28 mouse cellular contexts compared by ENCODE assay signal in genomic region chr19:4060899-4061465, GRCm38 (mm10). TPM values are rescaled to one million over a fixed set of nuclear protein-coding genes. Genes with fewer than 3 reads are reported as not detected.
DNase-seq lines count a peak whose midpoint lies in the region; ATAC-seq lines count a peak whose summit lies in the region.
"Had no signal": no experiment of that assay in that cellular context is flagged by ENCODE, and none has a peak within 500 bp of the region (broad histone marks: within the 10 kb centered on the region; RNA-seq: fewer than 3 reads in every experiment).

No protein-coding gene starts in this region.

- H3K27me3 ChIP-seq in heart, embryonic 11.5 days (ENCODE audit: control insufficient read depth, insufficient read depth, low read length), result no peaks in the 10 kb centered on the region
- H3K27me3 ChIP-seq: embryonic facial prominence, embryonic 12.5 days; forebrain, embryonic 15.5 days; heart, embryonic 13.5 days; hindbrain, embryonic 15.5 days; kidney, embryonic 15.5 days; neural tube, embryonic 13.5 days; Patski had no signal

- peaks cover 8% of the 10 kb centered on the region; the same call in 1 of the 2 replicates for H3K4me1 ChIP-seq in heart, embryonic 11.5 days (ENCODE audit: control insufficient read depth, insufficient read depth, low read length)
- H3K4me1 ChIP-seq: embryonic facial prominence, embryonic 12.5 days; forebrain, embryonic 15.5 days; hindbrain, embryonic 15.5 days; kidney, embryonic 15.5 days; neural tube, embryonic 13.5 days had no signal

- no peaks in the 10 kb centered on the region for H3K9me3 ChIP-seq in heart, embryonic 11.5 days (replicated peaks; ENCODE audit: control insufficient read depth, low read length)
- H3K9me3 ChIP-seq: embryonic facial prominence, embryonic 12.5 days; forebrain, embryonic 15.5 days; heart, embryonic 13.5 days; hindbrain, embryonic 15.5 days; kidney, embryonic 15.5 days; neural tube, embryonic 13.5 days had no signal

- no peak overlapping the region for H3K9ac ChIP-seq in heart, embryonic 11.5 days (ENCODE audit: low read depth, low read length)
- H3K9ac ChIP-seq: embryonic facial prominence, embryonic 12.5 days; forebrain, embryonic 15.5 days; heart, embryonic 13.5 days; hindbrain, embryonic 15.5 days; kidney, embryonic 15.5 days; neural tube, embryonic 13.5 days had no signal

- no peak overlapping the region for H3K4me2 ChIP-seq in heart, embryonic 11.5 days
- H3K4me2 ChIP-seq: embryonic facial prominence, embryonic 12.5 days; forebrain, embryonic 15.5 days; heart, embryonic 13.5 days; hindbrain, embryonic 15.5 days; kidney, embryonic 15.5 days; neural tube, embryonic 13.5 days had no signal

- H3K36me3 ChIP-seq in heart, embryonic 11.5 days (ENCODE audit: control insufficient read depth, insufficient read depth, low read length), result no peaks in the 10 kb centered on the region
- H3K36me3 ChIP-seq: embryonic facial prominence, embryonic 12.5 days; forebrain, embryonic 15.5 days; heart, embryonic 13.5 days; hindbrain, embryonic 15.5 days; kidney, embryonic 15.5 days; neural tube, embryonic 13.5 days had no signal

- peak; percentile 83 for DNase-seq in heart, adult 11 months
- peak; percentile 33 for DNase-seq in A20 (ENCODE audit: low read depth, low spot score)
- DNase-seq in testis, postnatal 14 days (ENCODE audit: low spot score), result no peak
- DNase-seq in neural tube, embryonic 10.5 days (ENCODE audit: extremely low spot score, low spot score), result no peak
- DNase-seq: adrenal gland, adult 8-10 months; cerebellum, adult 11 months; cerebellum, postnatal 10 days; lung, adult 2 months; right cerebral cortex, adult 18-20 months; thymus, adult 18-20 months had no signal

- no peak overlapping the region for H3K4me3 ChIP-seq in heart, embryonic 11.5 days (ENCODE audit: low read depth, low read length)
- H3K4me3 ChIP-seq: embryonic facial prominence, embryonic 12.5 days; forebrain, embryonic 15.5 days; heart, embryonic 13.5 days; hindbrain, embryonic 15.5 days; kidney, embryonic 15.5 days; neural tube, embryonic 13.5 days had no signal

- no peak for ATAC-seq in heart, embryonic 11.5 days (replicated peaks; ENCODE audit: insufficient number of reproducible peaks, low FRiP score, low TSS enrichment)
- peak; percentile 35 for ATAC-seq in granulocyte monocyte progenitor cell, adult 5-6 weeks (replicated peaks; ENCODE audit: poor library complexity, severe bottlenecking)
- ATAC-seq in monocyte, adult 5-6 weeks (replicated peaks; ENCODE audit: insufficient number of reproducible peaks, low FRiP score, low TSS enrichment, poor library complexity, severe bottlenecking), result peak; percentile 53
- ATAC-seq: forebrain, embryonic 15.5 days; intestine, embryonic 16.5 days; Patski had no signal

- no peak overlapping the region for H3K27ac ChIP-seq in heart, embryonic 11.5 days (ENCODE audit: low read depth, low read length)
- H3K27ac ChIP-seq: embryonic facial prominence, embryonic 12.5 days; forebrain, embryonic 15.5 days; heart, embryonic 13.5 days; hindbrain, embryonic 15.5 days; kidney, embryonic 15.5 days; neural tube, embryonic 13.5 days had no signal

- 78% methylated on average over 5 of the region's 6 CpGs for WGBS in heart, embryonic 11.5 days (ENCODE audit: insufficient replicate concordance)

RNA-seq across cellular contexts. Expression of gene Gstp3, which starts 1.6 kb away (rescaled TPM):
- 0.49 TPM in 1 of 2 replicates, not detected in the other for polyA plus RNA-seq in heart, embryonic 11.5 days (2014; fragmentation: Nextera tagmentation; extraction: Ambion mirVana)
- total RNA-seq in granulocyte monocyte progenitor cell, adult 5-6 weeks (2014; fragmentation: Nextera tagmentation), result not detected in 2 replicates
- total RNA-seq in granulocyte monocyte progenitor cell, adult 5-6 weeks (2017), result 0.65 TPM in 1 of 2 replicates, not detected in the other
- 2.8 to 10.8 TPM (median 5.8 TPM) in 3 replicates for total RNA-seq in monocyte, adult 5-6 weeks (2017)
- total RNA-seq: heart, postnatal 25 days; layer of hippocampus, postnatal 14 days; midbrain, postnatal 0 days had no signal
- polyA plus RNA-seq: brain, embryonic 14.5 days; embryonic facial prominence, embryonic 12.5 days; forebrain, embryonic 15.5 days; hindbrain, embryonic 15.5 days; midbrain, postnatal 0 days; neural tube, embryonic 13.5 days; Patski; stomach, embryonic 14.5 days had no signal

RNA-seq across cellular contexts. Expression of gene Gstp2, which starts 15.2 kb away (rescaled TPM):
- polyA plus RNA-seq in heart, embryonic 11.5 days (2014; fragmentation: Nextera tagmentation; extraction: Ambion mirVana), result 2.9 and 3.4 TPM in 2 replicates
- not detected in 2 replicates for total RNA-seq in granulocyte monocyte progenitor cell, adult 5-6 weeks (2014; fragmentation: Nextera tagmentation)
- total RNA-seq in granulocyte monocyte progenitor cell, adult 5-6 weeks (2017), result 4.3 TPM in 1 of 2 replicates, not detected in the other
- not detected in 3 replicates for total RNA-seq in monocyte, adult 5-6 weeks (2017)
- total RNA-seq: midbrain, postnatal 0 days had no signal

RNA-seq across cellular contexts. Expression of gene Cabp2, which starts 20.4 kb away (rescaled TPM):
- not detected in 2 replicates for polyA plus RNA-seq in heart, embryonic 11.5 days (2014; fragmentation: Nextera tagmentation; extraction: Ambion mirVana)
- not detected in 2 replicates for total RNA-seq in granulocyte monocyte progenitor cell, adult 5-6 weeks (2014; fragmentation: Nextera tagmentation)
- total RNA-seq in granulocyte monocyte progenitor cell, adult 5-6 weeks (2017), result not detected in 2 replicates
- not detected in 3 replicates for total RNA-seq in monocyte, adult 5-6 weeks (2017)
- total RNA-seq: adrenal gland, adult 8-10 months; heart, postnatal 25 days; layer of hippocampus, postnatal 14 days; midbrain, postnatal 0 days had no signal
- polyA plus RNA-seq: brain, embryonic 14.5 days; forebrain, embryonic 15.5 days; gonadal fat pad, adult 2 months; heart, embryonic 13.5 days; hindbrain, embryonic 15.5 days; limb, embryonic 11.5 days; midbrain, postnatal 0 days; neural tube, embryonic 13.5 days; Patski; stomach, embryonic 14.5 days had no signal

RNA-seq across cellular contexts. Expression of gene Gstp1, which starts 23.2 kb away (rescaled TPM):
- 359 and 387 TPM in 2 replicates for polyA plus RNA-seq in heart, embryonic 11.5 days (2014; fragmentation: Nextera tagmentation; extraction: Ambion mirVana)
- total RNA-seq in granulocyte monocyte progenitor cell, adult 5-6 weeks (2014; fragmentation: Nextera tagmentation), result 235 and 335 TPM in 2 replicates
- 84.1 and 120 TPM in 2 replicates for total RNA-seq in granulocyte monocyte progenitor cell, adult 5-6 weeks (2017)
- total RNA-seq in monocyte, adult 5-6 weeks (2017), result 101 to 129 TPM (median 104 TPM) in 3 replicates

RNA-seq across cellular contexts. Expression of gene Cdk2ap2, which starts 36.0 kb away (rescaled TPM):
- polyA plus RNA-seq in heart, embryonic 11.5 days (2014; fragmentation: Nextera tagmentation; extraction: Ambion mirVana), result 63.4 and 64.0 TPM in 2 replicates
- total RNA-seq in granulocyte monocyte progenitor cell, adult 5-6 weeks (2014; fragmentation: Nextera tagmentation), result 119 and 155 TPM in 2 replicates
- 33.7 and 36.5 TPM in 2 replicates for total RNA-seq in granulocyte monocyte progenitor cell, adult 5-6 weeks (2017)
- 77.3 to 120 TPM (median 92.6 TPM) in 3 replicates for total RNA-seq in monocyte, adult 5-6 weeks (2017)

Comparison
In these comparisons a context has a peak if more than half of its experiments do, and no peak if none do; other contexts are left out.
1. DNase-seq: peak in heart, adult 11 months (single experiment) and A20 (single experiment); none in testis, postnatal 14 days (single experiment) and neural tube, embryonic 10.5 days (single experiment).